11 mouse cellular contexts compared by ENCODE assay signal in genomic region chr15:79406564-79406963, GRCm38 (mm10).
"Had no signal": no experiment of that assay in that cellular context is flagged by ENCODE, and none has a peak within 500 bp of the region (broad histone marks: within the 10 kb centered on the region; RNA-seq: fewer than 3 reads in every experiment).

No protein-coding gene starts in this region.

- H3K4me3 ChIP-seq: kidney, embryonic 15.5 days; left cerebral cortex, adult 2 months; limb, embryonic 10.5 days; liver, embryonic 12.5 days; midbrain, embryonic 10.5 days; neural tube, embryonic 12.5 days had no signal

- H3K9me3 ChIP-seq: kidney, embryonic 15.5 days; limb, embryonic 10.5 days; liver, embryonic 12.5 days; midbrain, embryonic 10.5 days; neural tube, embryonic 12.5 days had no signal

- H3K36me3 ChIP-seq: kidney, embryonic 15.5 days; limb, embryonic 10.5 days; liver, embryonic 12.5 days; midbrain, embryonic 10.5 days; neural tube, embryonic 12.5 days had no signal

- H3K4me2 ChIP-seq: kidney, embryonic 15.5 days; liver, embryonic 12.5 days; lung, embryonic 14.5 days; neural tube, embryonic 12.5 days had no signal

- H3K9ac ChIP-seq: kidney, embryonic 15.5 days; liver, embryonic 12.5 days; lung, embryonic 14.5 days; neural tube, embryonic 12.5 days had no signal

- H3K27ac ChIP-seq: kidney, embryonic 15.5 days; left cerebral cortex, adult 2 months; limb, embryonic 10.5 days; liver, embryonic 12.5 days; midbrain, embryonic 10.5 days; neural tube, embryonic 12.5 days had no signal

- H3K27me3 ChIP-seq: kidney, embryonic 15.5 days had no signal

- ATAC-seq: liver, embryonic 12.5 days had no signal

- DNase-seq: kidney, adult 2 months; kidney, postnatal 14 days; lung, embryonic 14.5 days; lung, postnatal 10 days; midbrain, embryonic 14.5 days had no signal
